Mouse (Mus musculus) liver (tissue): ENCODE measurements around the gene Gtf2f1.
"Not testable (repeated sequence)": the region's sequence is repeated elsewhere in the genome, so short reads cannot be mapped to it uniquely, and the experiment has no call there.

ENCODE experiments used
- DNase-seq: peaks from one replicate; pipeline ENCODE4 v3.0.0-alpha.2; 2020; ENCODE audit warnings: mixed read lengths

Gtf2f1 gene

GRCm38 (mm10) chr17:57011236-57012141 is at the start of gene Gtf2f1, which contains the start of gene Gm17949:
Gene Gtf2f1 (minus strand): TSS chr17:57011288.
Gene Gm17949 (plus strand): TSS chr17:57011469.
- peak; percentile 96 for DNase-seq

- peak; percentile 93 for DNase-seq
Measured at GRCm38 (mm10) chr17:57060231-57060801, 49.2 kb upstream of the Gtf2f1 start.

- DNase-seq = peak; percentile 74
Measured at GRCm38 (mm10) chr17:57059486-57059977, 48.4 kb upstream of the Gtf2f1 start, which contains the start of gene Slc25a23. Gene Slc25a23 (minus strand): TSS chr17:57059863.

- DNase-seq = peak; percentile 23
Measured at GRCm38 (mm10) chr17:57058891-57059485, 47.9 kb upstream of the Gtf2f1 start, which contains the start of gene Crb3. Gene Crb3 (plus strand): TSS chr17:57059105.

- no peak for DNase-seq
Measured at GRCm38 (mm10) chr17:57056246-57056645, 45.2 kb upstream of the Gtf2f1 start.

- not testable (repeated sequence) for DNase-seq
Measured at GRCm38 (mm10) chr17:57051679-57052078, 40.6 kb upstream of the Gtf2f1 start.

GRCm38 (mm10) chr17:57048816-57049215 is 37.7 kb upstream of the Gtf2f1 start:
- DNase-seq = no peak

- DNase-seq = peak; percentile 53
Measured at GRCm38 (mm10) chr17:57047406-57047805, 36.3 kb upstream of the Gtf2f1 start.

GRCm38 (mm10) chr17:57041554-57041953 is 30.5 kb upstream of the Gtf2f1 start, which contains the start of gene Slc25a41:
Gene Slc25a41 (minus strand): TSS chr17:57041654.
- no peak for DNase-seq

- peak; percentile 32 for DNase-seq
Measured at GRCm38 (mm10) chr17:57038978-57039377, 27.9 kb upstream of the Gtf2f1 start.

- no peak for DNase-seq
Measured at GRCm38 (mm10) chr17:57032854-57033253, 21.8 kb upstream of the Gtf2f1 start.

GRCm38 (mm10) chr17:57031661-57032420 is 20.8 kb upstream of the Gtf2f1 start:
- peak; percentile 99 for DNase-seq

GRCm38 (mm10) chr17:57030931-57031660 is 20.0 kb upstream of the Gtf2f1 start, which contains the start of gene Khsrp:
Gene Khsrp (minus strand): TSS chr17:57031522.
- peak; percentile 62 for DNase-seq

- DNase-seq = peak; percentile 72
Measured at GRCm38 (mm10) chr17:57029691-57030090, 18.6 kb upstream of the Gtf2f1 start.

- no peak for DNase-seq
Measured at GRCm38 (mm10) chr17:57027471-57027870, 16.4 kb upstream of the Gtf2f1 start.

- peak; percentile 41 for DNase-seq
Measured at GRCm38 (mm10) chr17:57020960-57021359, 9.9 kb upstream of the Gtf2f1 start.

- DNase-seq = peak; percentile 65
Measured at GRCm38 (mm10) chr17:57019693-57020092, 8.6 kb upstream of the Gtf2f1 start.

- DNase-seq = peak; percentile 63
Measured at GRCm38 (mm10) chr17:57012245-57012795, 1.2 kb upstream of the Gtf2f1 start.

- DNase-seq = no peak
Measured at GRCm38 (mm10) chr17:57010911-57011235, 215 bp downstream of the Gtf2f1 start.

GRCm38 (mm10) chr17:57007137-57007905 is 3.8 kb downstream of the Gtf2f1 start:
- no peak for DNase-seq
